Mouse (Mus musculus) liver, embryonic 14.5 days (tissue): ENCODE measurements around the gene Omp.

Experiments used
- CTCF ChIP-seq: IDR thresholded peaks from 2 replicates; pipeline ENCODE4 v1.5.1; 2016; ENCODE audit warnings: antibody characterized with exemption, low read depth, control low read depth
- EP300 ChIP-seq: IDR thresholded peaks from 2 replicates; pipeline ENCODE4 v1.6.1; 2016; ENCODE audit warnings: antibody characterized with exemption, low read depth

DNA sequence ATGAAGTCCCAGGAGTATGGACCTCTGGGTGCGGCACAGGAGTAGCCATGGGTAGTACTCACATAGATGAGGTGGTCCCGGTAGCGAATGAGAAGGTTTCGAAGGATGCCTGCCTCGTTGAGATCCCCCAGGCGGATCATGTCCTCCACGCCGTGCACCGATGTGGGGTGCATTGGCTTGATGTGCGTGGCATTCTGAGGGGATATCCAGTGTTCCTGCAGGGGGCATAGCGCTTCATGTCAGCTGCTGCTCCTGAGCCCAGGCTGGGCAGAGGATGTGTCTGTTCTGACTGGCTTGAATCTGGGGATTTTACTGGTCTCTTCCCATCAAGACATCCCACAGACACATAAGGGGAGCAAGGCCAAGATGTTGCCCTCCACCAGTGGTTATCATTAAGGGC is 42.8 kb downstream of the Omp start:
- peak; percentile 14; the same call in 1 of the 2 replicates for TF ChIP-seq CTCF
- no peak for TF ChIP-seq EP300
